Mouse (Mus musculus) CH12.LX (cell line): ENCODE measurements at regions not wholly inside any gene's neighbourhood (a gene's known extent, or its start where the extent isn't known, plus 50 kb on each side); places are given as distances from the start of the nearest gene placed in this dataset.

ENCODE experiments used
- DNase-seq: peaks from one replicate; pipeline ENCODE4 v3.0.0-alpha.2; 2013; ENCODE audit errors: extremely low read depth
- H3K27ac ChIP-seq: 2 replicates; pipeline ENCODE4 v1.5.1; 2012; ENCODE audit warnings: low read depth, mild to moderate bottlenecking, control low read depth, moderate library complexity; ENCODE audit not compliant: insufficient read depth
- H3K27me3 ChIP-seq: replicated peaks from 2 replicates; pipeline ENCODE3; 2012; ENCODE audit warnings: inconsistent platforms
- H3K36me3 ChIP-seq, 2 experiments: replicated peaks in 1 of 2; 2 replicates each; pipeline versions ENCODE3 to v1.6.1; 2012; ENCODE audit warnings: inconsistent platforms in 1 of 2, low read length in 1 of 2, mild to moderate bottlenecking in 1 of 2, mixed read lengths in 1 of 2, moderate library complexity in 1 of 2; ENCODE audit not compliant: control insufficient read depth in 1 of 2, insufficient read depth in 1 of 2
- H3K4me1 ChIP-seq, 2 experiments: 2 replicates each; pipeline ENCODE4 v1.6.1; 2012; ENCODE audit warnings: inconsistent platforms in 1 of 2, moderate library complexity in 1 of 2; ENCODE audit not compliant: insufficient read depth in 2 of 2, control insufficient read depth in 1 of 2
- H3K4me2 ChIP-seq: 2 replicates; pipeline ENCODE4 v1.6.1; 2012; ENCODE audit warnings: low read depth, mild to moderate bottlenecking, control low read depth; ENCODE audit not compliant: poor library complexity, insufficient read depth, severe bottlenecking
- H3K4me3 ChIP-seq, 3 experiments: fragments of 150-350 bp in 1 of 3; sonication (generic) in 1 of 3; replicated peaks in 1 of 3; 2 replicates each; pipeline versions ENCODE3 to v1.5.1; 2011 to 2012; ENCODE audit warnings: low read depth in 2 of 3, low read length in 2 of 3, mild to moderate bottlenecking in 2 of 3, moderate library complexity in 2 of 3, control low read depth in 1 of 3, improper control_type of control experiment in 1 of 3, inconsistent platforms in 1 of 3, mixed read lengths in 1 of 3; ENCODE audit not compliant: poor library complexity in 1 of 3
- H3K79me2 ChIP-seq: replicated peaks from 2 replicates; pipeline ENCODE4 v1.6.1; 2012; ENCODE audit warnings: mild to moderate bottlenecking, moderate library complexity; ENCODE audit not compliant: control insufficient read depth, poor library complexity, insufficient read depth, severe bottlenecking; ENCODE audit errors: extremely low read depth
- H3K9ac ChIP-seq: 2 replicates; pipeline ENCODE4 v1.6.1; 2012; ENCODE audit warnings: low read depth, mild to moderate bottlenecking, control low read depth, moderate library complexity; ENCODE audit not compliant: insufficient read depth
- H3K9me3 ChIP-seq: replicated peaks from 2 replicates; pipeline ENCODE3; 2012; ENCODE audit warnings: low read length, inconsistent platforms, mixed read lengths
- CHD1 ChIP-seq: IDR thresholded peaks from 2 replicates; pipeline ENCODE4 v1.6.1; 2012; ENCODE audit warnings: low read depth, low read length, improper control_type of control experiment, inconsistent platforms
- CHD2 ChIP-seq: IDR thresholded peaks from 2 replicates; pipeline ENCODE4 v1.6.1; 2011; ENCODE audit warnings: low read length, improper control_type of control experiment
- IRF4 ChIP-seq: IDR thresholded peaks from 2 replicates; pipeline ENCODE4 v1.6.1; 2014; ENCODE audit warnings: low read depth, mild to moderate bottlenecking, inconsistent platforms, low read length, improper control_type of control experiment
- JUN ChIP-seq: IDR thresholded peaks from 2 replicates; pipeline ENCODE4 v1.6.1; 2011; ENCODE audit warnings: low read depth, mild to moderate bottlenecking, low read length, improper control_type of control experiment, moderate library complexity; ENCODE audit not compliant: insufficient read depth
- KAT2A ChIP-seq: IDR thresholded peaks from 2 replicates; pipeline ENCODE4 v1.6.1; 2012; ENCODE audit warnings: low read length, improper control_type of control experiment, inconsistent platforms; ENCODE audit not compliant: insufficient replicate concordance
- MAFK ChIP-seq: IDR thresholded peaks from 2 replicates; pipeline ENCODE4 v1.6.1; 2011; ENCODE audit warnings: low read length, improper control_type of control experiment; ENCODE audit not compliant: insufficient replicate concordance
- MAX ChIP-seq: IDR thresholded peaks from 2 replicates; pipeline ENCODE4 v1.6.1; 2011; ENCODE audit warnings: low read length, improper control_type of control experiment
- MAZ ChIP-seq: IDR thresholded peaks from 2 replicates; pipeline ENCODE4 v1.6.1; 2012; ENCODE audit warnings: low read depth, mild to moderate bottlenecking, inconsistent platforms, low read length, improper control_type of control experiment, moderate library complexity
- MXI1 ChIP-seq: IDR thresholded peaks from 2 replicates; pipeline ENCODE4 v1.6.1; 2011; ENCODE audit warnings: mild to moderate bottlenecking, low read depth, low read length, improper control_type of control experiment
- MYC ChIP-seq: IDR thresholded peaks from 2 replicates; pipeline ENCODE4 v1.6.1; 2011; ENCODE audit warnings: low read depth, mild to moderate bottlenecking, improper control_type of control experiment, low read length
- NELFE ChIP-seq: IDR thresholded peaks from 2 replicates; pipeline ENCODE4 v1.6.1; 2011; ENCODE audit warnings: low read depth, low read length, improper control_type of control experiment
- NRF1 ChIP-seq: IDR thresholded peaks from 2 replicates; pipeline ENCODE4 v1.6.1; 2014; ENCODE audit warnings: low read depth, mild to moderate bottlenecking, inconsistent platforms, low read length, improper control_type of control experiment, moderate library complexity
- POLR2A ChIP-seq: IDR thresholded peaks from 2 replicates; pipeline ENCODE4 v1.6.1; 2011; ENCODE audit warnings: low read depth, mild to moderate bottlenecking, improper control_type of control experiment, low read length
- RAD21 ChIP-seq: IDR thresholded peaks from 2 replicates; pipeline ENCODE4 v1.6.1; 2011; ENCODE audit warnings: low read depth, mild to moderate bottlenecking, low read length, improper control_type of control experiment, moderate library complexity
- SIN3A ChIP-seq: IDR thresholded peaks from 2 replicates; pipeline ENCODE4 v1.6.1; 2012; ENCODE audit warnings: low read length, improper control_type of control experiment, inconsistent platforms
- USF2 ChIP-seq: conservative IDR thresholded peaks from 2 replicates; pipeline ENCODE4 v1.6.1; 2011; ENCODE audit warnings: low read depth, low read length, improper control_type of control experiment
- ZC3H11A ChIP-seq: IDR thresholded peaks from 2 replicates; pipeline ENCODE4 v1.6.1; 2012; ENCODE audit warnings: low read depth, mild to moderate bottlenecking, inconsistent platforms, low read length, improper control_type of control experiment
- ZKSCAN1 ChIP-seq: IDR thresholded peaks from 2 replicates; pipeline ENCODE4 v1.6.1; 2012; ENCODE audit warnings: low read depth, inconsistent platforms, low read length, improper control_type of control experiment, borderline replicate concordance
- dilution Hi-C: fragments of 300-500 bp; cut with MboI; formaldehyde crosslinking; loops from 2 replicates; pipeline ENCODE4 v1.14.3; 2020; ENCODE audit warnings: low sequenced_read_pairs; ENCODE audit not compliant: extremely low pct_unique_long_range_greater_than_20kb, extremely low pct_ligation_motif_present
- in situ Hi-C: fragments of 300-500 bp; cut with MboI; formaldehyde crosslinking; loops from 3 replicates; pipeline ENCODE4 v1.14.3; 2019; ENCODE audit warnings: low sequenced_read_pairs, low pct_ligation_motif_present, low pct_unique_long_range_greater_than_20kb, mixed read lengths

- no peaks in the 10 kb centered on the region for H3K9me3 ChIP-seq
- no peak overlapping the region for H3K27ac ChIP-seq
- H3K4me3 ChIP-seq: no peak overlapping the region
- no peaks in the 10 kb centered on the region for H3K4me1 ChIP-seq
- dilution Hi-C loops (no loop called here), in situ Hi-C loops (no loop called here)
- no peaks in the 10 kb centered on the region for H3K79me2 ChIP-seq
- no peaks in the 10 kb centered on the region for H3K27me3 ChIP-seq
- H3K4me2 ChIP-seq: no peak overlapping the region
- TF ChIP-seq NRF1 (no peak), CHD2 (no peak), POLR2A (no peak), CHD1 (no peak), NELFE (no peak), USF2 (no peak)
- DNase-seq: no peak
- no peaks in the 10 kb centered on the region for H3K36me3 ChIP-seq
- H3K9ac ChIP-seq: no peak overlapping the region
Measured at GRCm38 (mm10) chr3:78795951-78796455, 490.3 kb downstream of the Rapgef2 start.

- in situ Hi-C loops (no loop called here), dilution Hi-C loops (no loop called here)
- Histone ChIP-seq H3K79me2 (no peaks in the 10 kb centered on the region), H3K27me3 (no peaks in the 10 kb centered on the region), H3K36me3 (no peaks in the 10 kb centered on the region), H3K27ac (no peak overlapping the region), H3K4me3 (no peak overlapping the region), H3K4me1 (no peaks in the 10 kb centered on the region), H3K9me3 (no peaks in the 10 kb centered on the region), H3K9ac (no peak overlapping the region), H3K4me2 (no peak overlapping the region)
- no peak for TF ChIP-seq MAZ
- no peak for TF ChIP-seq IRF4
- no peak for TF ChIP-seq MYC
- TF ChIP-seq KAT2A: no peak
- no peak for TF ChIP-seq SIN3A
- TF ChIP-seq RAD21: no peak
- no peak for TF ChIP-seq JUN
- TF ChIP-seq MXI1: no peak
- no peak for TF ChIP-seq ZC3H11A
- TF ChIP-seq MAX: no peak
- TF ChIP-seq MAFK: no peak
- no peak for TF ChIP-seq POLR2A
- TF ChIP-seq ZKSCAN1: no peak
- no peak for DNase-seq
Measured at GRCm38 (mm10) chr3:78792440-78793057, 493.8 kb downstream of the Rapgef2 start.
